Mouse (Mus musculus) neural tube, embryonic 14.5 days (tissue): ENCODE measurements at regions not wholly inside any gene's neighbourhood (a gene's known extent, or its start where the extent isn't known, plus 50 kb on each side); places are given as distances from the start of the nearest gene placed in this dataset.

Source experiments
- ATAC-seq: fragments of 200-750 bp; cut with Nextera tagmentation; 2 replicates; pipeline ENCODE4 v1.8.0; 2017; ENCODE audit warnings: low read depth, mild to moderate bottlenecking, moderate TSS enrichment, moderate library complexity
- H3K27ac ChIP-seq: fragments of 300-500 bp; sonication (generic); 2 replicates; pipeline ENCODE4 v1.5.1; 2014; ENCODE audit warnings: low read depth, mild to moderate bottlenecking, control low read depth, low read length, moderate library complexity, mixed read lengths
- H3K27me3 ChIP-seq: fragments of 300-500 bp; sonication (generic); 2 replicates; pipeline ENCODE4 v1.6.1; 2014; ENCODE audit warnings: low read length; ENCODE audit not compliant: control insufficient read depth, insufficient read depth
- H3K36me3 ChIP-seq: fragments of 300-500 bp; sonication (generic); 2 replicates; pipeline ENCODE4 v1.6.1; 2014; ENCODE audit warnings: low read length, mixed read lengths; ENCODE audit not compliant: control insufficient read depth, insufficient read depth
- H3K4me1 ChIP-seq: fragments of 300-500 bp; sonication (generic); 2 replicates; pipeline ENCODE4 v1.6.1; 2014; ENCODE audit warnings: low read length; ENCODE audit not compliant: control insufficient read depth, insufficient read depth
- H3K4me2 ChIP-seq: fragments of 300-500 bp; sonication (generic); 2 replicates; pipeline ENCODE4 v1.6.1; 2014; ENCODE audit warnings: mild to moderate bottlenecking, low read depth, low read length, control low read depth
- H3K4me3 ChIP-seq: fragments of 300-500 bp; sonication (generic); 2 replicates; pipeline ENCODE4 v1.5.1; 2014; ENCODE audit warnings: low read depth, low read length, control low read depth, mixed read lengths
- H3K9ac ChIP-seq: fragments of 300-500 bp; sonication (generic); replicated peaks from 2 replicates; pipeline ENCODE4 v1.6.1; 2014; ENCODE audit warnings: low read depth, mild to moderate bottlenecking, control low read depth, low read length, mixed read lengths
- H3K9me3 ChIP-seq: fragments of 300-500 bp; sonication (generic); 2 replicates; pipeline ENCODE4 v1.6.1; 2016; ENCODE audit warnings: low read length; ENCODE audit not compliant: control insufficient read depth
- WGBS: fragments of 180-500 bp; shearing (Covaris S2); extraction: QIAGEN DNeasy Blood & Tissue Kit; methylation state at CpG from one replicate; pipeline ENCODE4 v1.1.7; 2014; 5-methylcytosine and 5-hydroxymethylcytosine counted together

GRCm38 (mm10) chr2:129904753-129905152, 104.4 kb downstream of the Stk35 start:
- no peak overlapping the region for H3K4me3 ChIP-seq
- no peak overlapping the region for H3K9ac ChIP-seq
- H3K4me1 ChIP-seq, result no peaks in the 10 kb centered on the region
- no peaks in the 10 kb centered on the region for H3K27me3 ChIP-seq
- H3K36me3 ChIP-seq, result no peaks in the 10 kb centered on the region
- no peak overlapping the region for H3K4me2 ChIP-seq
- WGBS, result 40% methylated on average over 7 of the region's 7 CpGs
- no peak overlapping the region for H3K27ac ChIP-seq
- no peak for ATAC-seq
- no peaks in the 10 kb centered on the region for H3K9me3 ChIP-seq

GRCm38 (mm10) chr2:129908701-129909425, 103.3 kb upstream of the Tgm3 start:
- 1% methylated on average over 28 of the region's 28 CpGs for WGBS
- peak overlapping the region; percentile 13 for H3K9ac ChIP-seq

DNA sequence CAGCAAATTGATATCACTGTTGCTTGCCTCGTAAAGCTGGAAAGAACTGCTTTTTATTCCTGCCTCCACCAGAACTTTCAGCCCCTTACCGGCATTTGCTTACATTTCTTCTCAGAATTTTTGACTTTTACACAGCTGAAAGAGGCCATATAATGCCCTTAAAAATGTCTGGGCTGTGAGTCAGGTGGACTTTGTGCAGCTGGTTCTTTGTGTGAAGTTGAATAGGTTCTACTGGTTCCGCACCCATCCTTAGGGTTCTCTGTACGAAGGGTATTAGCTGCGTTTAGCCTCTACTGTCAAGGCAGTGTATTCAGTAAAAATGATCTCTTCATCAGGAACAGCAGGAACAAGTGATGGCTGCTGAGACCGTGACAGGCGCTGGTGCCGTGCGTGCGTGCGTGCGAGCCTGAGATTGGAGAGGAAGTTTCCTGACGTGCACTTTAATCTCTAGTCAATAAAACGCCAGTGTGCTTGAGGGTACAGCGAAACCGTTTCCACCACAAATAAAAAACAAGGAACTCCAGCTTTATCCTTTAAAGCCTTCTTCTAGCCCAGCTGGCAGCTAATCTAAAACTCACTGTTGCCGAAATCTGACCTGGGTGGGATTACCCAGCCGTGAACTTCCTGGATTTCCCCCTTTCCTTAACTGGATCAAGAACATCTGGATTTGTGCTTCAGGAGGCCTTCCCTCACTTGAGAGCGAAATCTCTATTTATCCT, 100.8 kb upstream of the Tgm3 start:
- H3K4me3 ChIP-seq, result no peak overlapping the region
- no peaks in the 10 kb centered on the region for H3K27me3 ChIP-seq
- H3K4me2 ChIP-seq, result no peak overlapping the region
- ATAC-seq, result no peak
- no peaks in the 10 kb centered on the region for H3K36me3 ChIP-seq
- WGBS, result 67% methylated on average over 19 of the region's 19 CpGs
- H3K4me1 ChIP-seq, result no peaks in the 10 kb centered on the region
- H3K9me3 ChIP-seq, result no peaks in the 10 kb centered on the region
- no peak overlapping the region for H3K9ac ChIP-seq
- no peak overlapping the region for H3K27ac ChIP-seq

More at GRCm38 (mm10) chr2:129908701-129909425, 103.3 kb upstream of the Tgm3 start:
- Histone ChIP-seq H3K4me2 (peak overlapping the region; percentile 57), H3K4me3 (peak overlapping the region; percentile 27), H3K4me1 (no peaks in the 10 kb centered on the region), H3K36me3 (no peaks in the 10 kb centered on the region), H3K27ac (0 out of 2 replicates have a peak overlapping the region, but pooled peaks have one; percentile 1), H3K27me3 (no peaks in the 10 kb centered on the region), H3K9me3 (no peaks in the 10 kb centered on the region)
- ATAC-seq, result peak; percentile 97

GRCm38 (mm10) chr2:129912556-129912955, 99.6 kb upstream of the Tgm3 start:
- no peaks in the 10 kb centered on the region for H3K27me3 ChIP-seq
- H3K27ac ChIP-seq, result no peak overlapping the region
- no peak overlapping the region for H3K4me3 ChIP-seq
- 82% methylated on average over 8 of the region's 8 CpGs for WGBS
- H3K4me2 ChIP-seq, result no peak overlapping the region
- H3K9me3 ChIP-seq, result no peaks in the 10 kb centered on the region
- no peak for ATAC-seq
- no peaks in the 10 kb centered on the region for H3K4me1 ChIP-seq
- H3K9ac ChIP-seq, result no peak overlapping the region
- H3K36me3 ChIP-seq, result no peaks in the 10 kb centered on the region

- no peak for ATAC-seq
- 77% methylated on average over 8 of the region's 8 CpGs for WGBS
- Histone ChIP-seq H3K9me3 (no peaks in the 10 kb centered on the region), H3K27me3 (no peaks in the 10 kb centered on the region), H3K27ac (no peak overlapping the region), H3K4me3 (no peak overlapping the region), H3K4me2 (no peak overlapping the region), H3K4me1 (no peaks in the 10 kb centered on the region), H3K9ac (no peak overlapping the region), H3K36me3 (no peaks in the 10 kb centered on the region)
These were observed 97.9 kb upstream of the Tgm3 start for GRCm38 (mm10) chr2:129914261-129914660.

GRCm38 (mm10) chr2:129916411-129916810, 95.7 kb upstream of the Tgm3 start:
- Histone ChIP-seq H3K27me3 (no peaks in the 10 kb centered on the region), H3K9me3 (no peaks in the 10 kb centered on the region), H3K4me3 (no peak overlapping the region), H3K4me1 (no peaks in the 10 kb centered on the region), H3K4me2 (no peak overlapping the region), H3K36me3 (no peaks in the 10 kb centered on the region), H3K9ac (no peak overlapping the region), H3K27ac (no peak overlapping the region)
- no peak for ATAC-seq
- 95% methylated on average over 7 of the region's 7 CpGs for WGBS

DNA sequence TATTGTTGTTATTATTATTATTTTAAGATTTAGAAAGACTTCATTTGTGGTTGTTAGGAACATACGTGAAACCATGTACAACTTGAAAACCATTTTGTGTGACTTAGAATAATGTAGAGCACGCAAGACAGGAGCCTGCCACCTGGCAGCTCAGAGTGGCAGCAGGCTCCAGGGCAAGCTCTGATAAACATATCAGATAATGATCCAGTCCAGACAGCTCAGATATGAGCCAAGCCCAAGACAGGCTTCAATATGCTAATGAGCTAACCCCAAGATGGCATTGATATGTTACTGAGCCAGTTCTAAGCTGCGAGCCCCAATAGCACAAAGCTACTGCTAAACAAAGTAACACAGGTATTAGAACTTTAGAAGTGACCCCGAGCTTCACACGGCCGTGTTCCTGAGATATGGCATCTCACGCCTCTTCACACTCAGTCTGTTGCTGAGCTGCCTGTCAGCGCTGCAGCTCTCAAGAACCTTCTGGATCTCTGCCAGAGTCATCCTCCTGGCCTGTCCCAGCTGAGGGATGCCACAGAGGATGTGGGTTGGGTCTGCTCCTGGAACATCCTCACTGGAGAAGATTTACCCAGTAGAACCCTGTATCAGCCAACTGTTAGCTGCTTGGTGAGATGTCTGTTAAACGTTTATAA, 93.9 kb upstream of the Tgm3 start:
- Histone ChIP-seq H3K4me2 (no peak overlapping the region), H3K4me3 (no peak overlapping the region), H3K27ac (no peak overlapping the region), H3K36me3 (no peaks in the 10 kb centered on the region), H3K9me3 (no peaks in the 10 kb centered on the region), H3K27me3 (no peaks in the 10 kb centered on the region), H3K4me1 (no peaks in the 10 kb centered on the region), H3K9ac (no peak overlapping the region)
- no peak for ATAC-seq
- WGBS, result 84% methylated on average over 9 of the region's 9 CpGs

DNA sequence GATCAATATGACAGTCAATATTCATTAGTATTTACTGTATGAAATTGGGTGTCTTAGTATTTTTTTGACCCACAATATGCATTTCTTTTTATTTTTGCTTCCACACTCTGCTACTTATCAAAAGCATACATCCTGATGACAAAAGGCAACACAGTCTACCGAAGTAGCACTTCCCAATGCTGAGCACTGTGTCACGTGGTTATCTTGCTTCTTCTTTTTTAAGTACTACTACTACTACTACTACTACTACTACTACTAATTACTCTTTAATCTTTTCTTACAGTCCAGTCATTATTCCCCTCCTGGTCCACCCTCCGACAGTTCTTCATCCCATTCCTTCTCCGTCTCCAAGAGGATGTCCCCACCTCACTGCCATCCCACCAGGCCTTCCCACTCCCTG, 92.6 kb upstream of the Tgm3 start:
- Histone ChIP-seq H3K9ac (no peak overlapping the region), H3K27ac (no peak overlapping the region), H3K36me3 (no peaks in the 10 kb centered on the region), H3K4me2 (no peak overlapping the region), H3K27me3 (no peaks in the 10 kb centered on the region), H3K9me3 (no peaks in the 10 kb centered on the region), H3K4me1 (no peaks in the 10 kb centered on the region), H3K4me3 (no peak overlapping the region)
- ATAC-seq, result no peak
- WGBS, result 93% methylated on average over 4 of the region's 4 CpGs

DNA sequence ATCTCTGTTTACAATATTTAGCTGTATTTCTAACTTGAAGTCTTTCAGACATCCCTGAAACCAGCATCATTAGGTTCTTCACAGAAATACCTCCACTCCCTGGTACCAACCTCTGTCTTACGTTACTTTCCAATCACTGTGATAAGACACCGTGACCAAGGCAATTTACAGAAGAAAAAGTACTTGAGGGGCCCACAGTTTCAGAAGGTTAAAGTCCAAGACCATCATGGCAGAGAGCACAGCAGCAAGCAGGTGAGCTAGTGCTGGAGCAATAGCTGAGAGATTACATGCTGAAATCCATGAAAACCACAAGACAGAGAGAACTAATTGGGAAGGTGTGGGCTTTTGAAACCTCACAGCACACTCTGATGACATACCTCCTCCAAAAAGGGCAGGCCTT, 84.9 kb upstream of the Tgm3 start:
- Histone ChIP-seq H3K4me2 (no peak overlapping the region), H3K36me3 (no peaks in the 10 kb centered on the region), H3K9me3 (no peaks in the 10 kb centered on the region), H3K27me3 (no peaks in the 10 kb centered on the region), H3K27ac (no peak overlapping the region), H3K9ac (no peak overlapping the region), H3K4me3 (no peak overlapping the region), H3K4me1 (no peaks in the 10 kb centered on the region)
- no peak for ATAC-seq
- 90% methylated on average over 2 of the region's 2 CpGs for WGBS
